Mouse (Mus musculus) granulocyte monocyte progenitor cell, adult 5-6 weeks (primary cell): Measurements from ENCODE around the gene Cdh26. TPM values are rescaled to one million over a fixed set of nuclear protein-coding genes. Genes with fewer than 3 reads are reported as not detected.

Source experiments
- ATAC-seq: replicated peaks from 2 replicates; pipeline ENCODE4 v1.8.0; 2016; ENCODE audit warnings: mild to moderate bottlenecking, moderate TSS enrichment, inconsistent platforms; ENCODE audit not compliant: poor library complexity, severe bottlenecking
- total RNA-seq, 2 experiments: library from RNA; stranded (forward) in 1 of 2; stranded (reverse) in 1 of 2; fragments of 200-712, 200-1000 nt in 1 of 2; fragments of >200 nt in 1 of 2; fragmentation: Nextera tagmentation in 1 of 2; gene quantifications; 2 replicates each; pipeline ENCODE4 v1.2.3; 2014 to 2017

Cdh26 gene
- total RNA-seq, 2 experiments from 2014 or later = not detected

DNA sequence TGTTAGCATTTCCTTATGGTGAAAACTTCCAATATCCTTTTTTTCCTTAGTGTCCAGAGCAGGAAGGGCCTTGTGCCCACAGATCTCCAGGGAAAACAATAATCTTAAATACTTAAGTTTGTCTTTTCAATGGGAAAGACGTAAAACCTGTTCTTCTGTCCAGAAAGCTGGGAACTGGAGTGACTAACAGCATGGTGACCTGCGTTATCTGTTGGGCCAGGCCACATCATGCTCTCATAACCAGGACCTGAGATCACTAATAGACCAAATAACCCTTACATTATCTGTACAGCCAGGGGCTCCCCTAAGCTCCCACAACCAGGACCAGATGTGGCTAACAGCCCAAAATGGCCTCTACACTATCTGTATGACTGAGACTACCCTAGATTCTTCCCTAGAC is 3.6 kb downstream of the Cdh26 start:
- ATAC-seq = no peak

DNA sequence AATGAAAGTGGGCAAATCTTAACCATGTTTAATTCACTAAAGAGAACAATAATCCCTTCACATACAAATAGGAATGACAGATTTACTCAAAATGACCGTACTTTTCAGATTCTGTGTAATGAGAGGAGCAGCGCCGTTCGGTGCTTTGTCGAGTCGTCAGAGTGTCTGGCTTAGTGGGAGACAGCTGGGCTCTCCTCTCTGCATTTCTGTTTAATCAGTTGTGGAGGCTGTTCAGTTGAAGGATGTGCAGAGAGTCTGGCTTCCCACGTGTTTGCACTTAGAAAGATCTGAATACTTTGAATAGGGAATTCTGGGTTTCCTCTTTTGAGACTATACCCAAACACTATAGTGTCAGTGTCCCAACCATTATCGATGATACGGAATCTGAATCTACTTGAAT is 7.0 kb downstream of the Cdh26 start:
- ATAC-seq = no peak

DNA sequence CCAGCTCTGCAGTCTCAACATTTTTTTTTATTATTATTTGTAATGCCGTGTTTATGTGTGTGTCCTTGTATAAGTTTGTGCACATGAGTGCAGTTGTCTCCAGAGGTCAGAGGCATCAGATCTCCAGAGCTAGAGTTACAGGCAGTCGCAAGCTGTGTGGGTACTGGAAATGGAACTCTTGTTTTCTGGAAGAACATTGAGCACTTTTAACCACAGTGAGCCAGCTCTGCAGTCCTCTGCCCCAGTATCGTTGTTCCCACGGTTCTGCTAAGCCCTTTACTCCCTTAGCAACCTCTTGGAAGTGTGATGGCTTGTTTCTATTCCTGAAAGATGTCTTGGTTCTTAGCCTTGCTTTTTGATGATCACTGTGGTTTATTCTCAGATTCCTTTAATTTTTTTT is 19.1 kb downstream of the Cdh26 start:
- no peak for ATAC-seq

DNA sequence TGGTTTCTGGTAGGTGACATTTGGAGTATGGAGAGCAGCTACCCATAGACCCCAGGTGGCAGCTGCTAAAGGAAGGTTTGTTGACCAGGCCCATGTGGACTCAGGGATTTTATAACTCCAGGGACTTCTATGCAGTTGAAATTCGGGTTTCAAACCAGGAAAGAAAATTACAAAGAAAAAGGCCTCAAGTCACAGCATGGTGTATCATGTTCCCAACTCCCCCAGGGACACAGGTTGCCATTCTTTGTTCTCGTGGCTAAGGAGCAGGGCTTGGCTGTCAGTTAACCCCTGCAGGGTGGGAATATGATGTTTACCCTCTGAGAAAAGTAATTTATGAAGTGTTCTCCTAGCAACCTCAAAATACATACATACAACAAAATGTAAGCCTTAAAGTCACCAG is 19.9 kb downstream of the Cdh26 start:
- ATAC-seq = no peak

DNA sequence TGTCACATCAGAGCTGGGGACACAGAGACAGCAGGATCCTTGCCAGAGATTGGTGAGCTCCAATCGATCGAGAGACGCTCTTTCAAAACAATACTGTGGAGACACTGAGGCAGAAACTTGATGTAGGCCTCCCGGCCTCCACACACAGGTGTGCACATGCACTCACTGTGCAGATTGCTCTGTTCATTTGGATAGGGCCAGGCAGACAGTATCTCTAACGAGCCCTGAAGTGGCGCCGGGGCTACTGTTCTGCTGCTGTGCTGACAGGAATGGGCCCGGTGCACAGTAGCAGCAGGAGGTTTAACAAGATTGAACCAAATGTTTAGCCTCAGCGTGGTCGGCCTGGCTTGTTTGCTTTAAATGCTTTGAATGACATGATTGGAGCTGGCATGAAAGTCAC is 20.6 kb downstream of the Cdh26 start:
- no peak for ATAC-seq

DNA sequence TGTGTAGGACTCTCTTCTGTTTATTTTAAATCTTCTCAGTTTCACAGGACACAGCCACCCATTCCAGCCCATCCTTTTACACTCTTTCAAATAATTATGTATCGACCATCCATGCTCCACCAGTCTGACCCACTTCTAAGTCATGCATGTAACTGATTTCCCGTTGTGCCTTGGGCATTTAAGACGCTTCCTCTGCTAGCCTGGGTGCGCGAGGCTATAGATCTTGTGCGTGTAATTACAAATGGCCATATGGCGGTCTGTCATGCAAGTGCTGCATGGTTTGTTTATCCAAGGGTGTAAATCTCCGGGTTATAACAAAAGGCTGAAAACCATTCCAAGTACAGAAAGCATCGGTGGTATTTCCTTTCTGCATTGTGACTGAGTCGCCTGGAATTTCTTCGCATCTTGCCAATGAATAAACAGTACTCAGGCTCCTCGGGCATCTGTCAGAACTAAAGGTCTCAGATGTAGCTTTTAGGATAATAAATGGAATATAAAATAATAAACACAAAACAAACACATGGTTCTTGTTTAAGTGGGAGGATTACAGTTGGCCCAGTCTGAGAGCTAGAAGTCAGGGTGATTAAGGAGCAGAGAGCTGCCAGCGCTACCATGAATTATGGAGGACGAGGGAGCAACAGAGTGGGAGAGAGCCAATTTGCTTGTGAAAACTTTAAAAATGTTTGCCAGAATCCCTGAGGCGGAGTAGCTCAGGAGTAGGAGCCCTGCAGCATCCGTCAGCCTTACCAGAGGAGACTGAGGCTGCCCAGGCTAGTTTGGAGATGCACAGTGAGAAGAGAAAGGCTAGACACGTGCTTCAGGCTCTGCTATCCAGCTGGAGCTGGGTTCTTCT is 24.6 kb downstream of the Cdh26 start:
- ATAC-seq = no peak

DNA sequence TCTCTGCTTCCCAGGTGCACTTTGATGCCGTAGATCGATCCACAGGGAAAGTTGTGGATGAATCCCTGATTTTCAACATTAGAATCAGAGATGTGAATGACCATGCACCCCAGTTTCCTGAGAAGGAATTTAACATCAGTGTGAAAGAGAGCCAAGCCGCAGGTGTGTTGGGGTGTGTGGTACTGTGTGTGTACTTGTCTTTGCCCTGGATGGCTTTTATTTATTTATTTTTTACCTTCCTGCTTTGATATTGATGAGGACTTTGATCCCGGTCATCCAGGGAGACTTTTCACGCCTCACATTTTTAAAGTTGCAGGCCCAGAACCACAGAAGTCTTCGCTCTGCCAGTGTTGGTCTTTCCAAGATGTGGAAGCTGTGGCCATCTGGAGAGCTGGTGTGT is 27.1 kb downstream of the Cdh26 start:
- ATAC-seq = no peak

DNA sequence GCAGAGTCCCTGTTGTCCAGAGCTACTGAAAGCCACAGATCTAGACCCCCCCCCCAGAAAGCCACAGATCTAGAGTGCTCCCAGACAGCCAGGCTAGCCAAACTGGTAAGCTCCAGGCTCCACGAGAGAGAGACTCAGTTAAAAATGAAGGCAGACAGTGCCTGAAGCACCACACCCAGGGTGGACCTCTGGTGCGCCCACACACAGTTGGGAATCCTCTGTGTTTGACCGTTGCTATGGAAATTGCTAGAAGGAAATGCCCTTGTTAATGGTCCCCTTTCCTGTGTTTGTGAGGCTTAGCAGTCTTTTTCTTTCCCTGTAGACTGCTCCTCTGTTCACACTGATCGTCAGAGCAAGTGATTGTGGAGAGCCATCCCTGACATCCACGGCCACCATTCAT is 30.0 kb downstream of the Cdh26 start:
- ATAC-seq = no peak

DNA sequence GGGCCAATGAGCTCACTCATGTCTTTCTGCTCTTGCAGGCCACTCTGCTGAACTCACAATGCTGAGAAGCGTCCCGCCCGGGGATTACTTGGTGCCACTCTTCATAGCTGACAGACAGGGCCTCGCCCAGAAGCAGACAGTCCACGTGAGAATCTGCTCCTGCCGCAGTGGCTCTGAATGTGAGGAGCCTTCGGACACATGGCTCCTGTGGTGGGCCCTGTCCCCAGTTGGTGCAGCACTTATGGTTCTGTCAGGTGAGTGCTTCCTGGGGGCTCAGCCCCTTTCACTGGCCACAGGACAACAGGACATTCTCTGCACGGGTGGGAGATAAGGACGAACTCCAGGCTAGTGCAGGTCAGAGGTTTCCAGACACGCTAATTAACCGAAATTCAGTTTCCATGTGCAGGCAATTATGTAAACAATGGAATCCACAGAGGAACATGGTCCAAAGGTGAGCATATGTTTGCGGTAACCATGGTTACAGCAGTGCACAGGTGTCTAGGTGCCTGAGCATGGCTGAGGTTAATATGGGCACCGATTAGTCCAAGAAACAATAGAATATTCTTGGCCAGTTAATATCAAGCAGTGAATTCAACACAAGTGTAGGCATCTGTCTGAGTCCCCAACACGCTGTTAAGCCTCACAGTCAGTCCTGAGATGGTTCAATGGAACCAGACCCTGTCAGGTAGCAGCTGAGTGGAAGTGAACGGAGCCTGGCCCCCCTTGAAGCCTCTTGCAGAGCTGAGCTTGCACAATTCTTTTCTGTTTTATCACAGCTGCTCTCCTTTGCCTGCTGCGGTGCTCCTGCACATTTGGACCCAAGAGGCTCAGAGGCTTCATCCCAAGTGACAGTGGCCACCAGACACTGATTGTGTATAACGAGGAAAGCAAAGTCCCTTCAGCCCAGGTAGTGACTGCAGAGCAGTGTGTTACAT is 41.5 kb downstream of the Cdh26 start:
- no peak for ATAC-seq

DNA sequence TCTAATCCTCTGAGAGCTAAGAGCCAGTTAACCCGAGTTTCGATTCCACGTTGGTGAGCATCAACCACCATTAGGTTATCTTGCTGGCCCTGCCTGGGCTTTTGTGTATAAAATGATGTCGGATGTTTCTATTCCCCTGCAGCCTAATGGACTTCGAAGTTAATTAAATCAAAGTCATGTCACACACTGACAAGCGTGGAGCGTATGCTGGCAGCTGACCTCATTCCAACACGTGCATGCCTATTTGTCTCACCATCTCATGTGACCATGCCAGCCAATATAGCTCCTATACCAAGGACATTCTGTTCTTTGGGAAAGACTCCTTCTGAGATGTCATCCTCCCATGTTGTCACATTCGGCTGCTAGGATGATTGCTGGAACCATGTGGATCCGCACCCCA is 43.6 kb downstream of the Cdh26 start:
- ATAC-seq = no peak

DNA sequence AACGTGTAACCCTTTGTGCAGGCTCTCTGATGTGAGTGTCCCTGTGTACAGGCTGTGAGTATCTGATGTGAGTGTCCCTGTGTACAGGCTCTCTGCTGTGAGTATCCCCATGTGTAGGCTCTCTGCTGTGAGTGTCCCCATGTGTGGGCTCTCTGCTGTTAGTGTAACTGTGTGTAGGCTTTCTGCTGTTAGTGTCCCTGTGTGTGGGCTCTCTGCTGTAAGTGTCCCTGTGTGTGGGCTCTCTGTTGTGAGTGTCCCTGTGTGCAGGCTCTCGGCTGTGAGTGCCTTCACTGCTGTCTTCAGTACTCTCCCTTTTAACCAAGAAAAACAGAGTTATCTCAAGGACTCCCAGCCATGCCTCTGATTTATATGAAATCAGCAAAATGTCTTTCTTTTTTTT is 46.9 kb downstream of the Cdh26 start:
- ATAC-seq = no peak

DNA sequence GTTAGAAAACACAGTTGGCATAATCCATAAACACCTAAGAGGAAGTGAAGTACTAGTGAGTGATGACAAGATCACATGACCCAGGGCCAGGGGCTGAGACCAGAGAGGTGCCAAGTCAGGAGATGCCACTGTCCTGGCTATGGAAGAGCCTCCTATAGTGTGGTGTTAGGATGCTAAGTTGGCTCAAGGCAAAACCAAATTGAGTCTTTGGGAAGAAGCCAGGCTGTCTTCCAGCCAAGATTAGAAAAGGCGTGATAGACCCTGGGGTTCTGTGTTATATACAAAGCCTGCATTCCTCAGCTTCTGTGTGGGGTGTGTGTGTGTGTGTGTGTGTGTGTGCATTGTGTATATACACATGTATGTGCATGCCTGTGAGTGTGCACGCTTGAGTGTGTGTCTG is 48.7 kb downstream of the Cdh26 start:
- no peak for ATAC-seq

DNA sequence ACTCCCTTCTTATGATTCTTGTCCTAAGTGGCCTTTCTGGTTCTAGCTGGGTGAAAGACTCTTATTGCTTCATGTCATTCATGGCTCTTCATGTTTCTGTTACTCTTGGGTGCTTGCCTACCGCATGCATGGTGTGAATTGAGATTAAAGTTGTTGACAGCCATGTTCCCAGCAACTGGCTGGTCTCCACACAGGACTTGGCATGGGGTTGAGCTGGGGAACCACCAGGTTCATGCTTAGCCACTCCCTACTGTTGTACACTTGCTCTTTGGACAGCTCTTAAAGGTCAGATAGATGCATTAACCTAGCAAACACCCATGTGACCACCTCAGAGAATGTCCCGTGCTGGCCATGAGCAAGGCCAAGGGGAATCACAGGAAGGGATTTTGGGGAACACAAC is 50.6 kb downstream of the Cdh26 start:
- ATAC-seq = no peak

DNA sequence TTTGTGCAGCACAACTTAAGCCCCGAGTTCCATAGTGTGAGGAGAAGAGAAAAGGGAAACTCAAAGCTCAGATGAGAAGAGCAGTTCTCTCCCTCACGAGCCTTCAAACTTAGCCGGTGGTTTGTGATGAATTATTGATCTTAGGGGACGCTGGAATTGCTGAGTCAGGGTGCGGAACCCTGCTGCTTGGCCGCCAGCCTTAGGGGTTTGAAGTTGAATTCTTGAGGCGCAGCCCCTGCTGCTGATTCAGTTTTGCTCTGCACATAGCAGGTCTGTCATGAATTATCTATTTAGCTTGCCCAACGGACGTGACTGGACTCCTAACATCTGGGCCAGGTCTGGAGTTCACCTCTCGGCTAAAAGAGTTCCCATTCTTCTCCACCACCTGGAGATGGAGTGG is 53.1 kb downstream of the Cdh26 start:
- no peak for ATAC-seq

DNA sequence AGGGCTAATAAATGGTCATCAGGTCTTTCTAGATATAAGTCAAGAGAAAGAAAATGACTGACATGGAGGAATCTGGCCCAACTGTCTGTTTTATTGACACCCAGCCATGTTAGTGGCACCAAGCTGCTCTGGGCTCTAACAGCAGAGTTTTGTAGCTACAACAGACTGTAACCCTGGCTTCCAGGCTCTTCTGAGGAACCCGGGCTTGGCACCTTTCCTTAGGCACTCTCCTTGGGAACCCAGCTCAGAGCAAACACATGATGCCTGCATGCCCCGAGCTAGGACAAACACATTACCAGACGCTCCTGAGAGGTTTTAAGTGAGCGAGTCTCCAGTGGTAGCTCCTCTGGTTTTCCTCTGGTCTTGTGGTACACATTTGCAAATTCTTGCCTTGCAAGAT is 57.9 kb downstream of the Cdh26 start:
- ATAC-seq = no peak

DNA sequence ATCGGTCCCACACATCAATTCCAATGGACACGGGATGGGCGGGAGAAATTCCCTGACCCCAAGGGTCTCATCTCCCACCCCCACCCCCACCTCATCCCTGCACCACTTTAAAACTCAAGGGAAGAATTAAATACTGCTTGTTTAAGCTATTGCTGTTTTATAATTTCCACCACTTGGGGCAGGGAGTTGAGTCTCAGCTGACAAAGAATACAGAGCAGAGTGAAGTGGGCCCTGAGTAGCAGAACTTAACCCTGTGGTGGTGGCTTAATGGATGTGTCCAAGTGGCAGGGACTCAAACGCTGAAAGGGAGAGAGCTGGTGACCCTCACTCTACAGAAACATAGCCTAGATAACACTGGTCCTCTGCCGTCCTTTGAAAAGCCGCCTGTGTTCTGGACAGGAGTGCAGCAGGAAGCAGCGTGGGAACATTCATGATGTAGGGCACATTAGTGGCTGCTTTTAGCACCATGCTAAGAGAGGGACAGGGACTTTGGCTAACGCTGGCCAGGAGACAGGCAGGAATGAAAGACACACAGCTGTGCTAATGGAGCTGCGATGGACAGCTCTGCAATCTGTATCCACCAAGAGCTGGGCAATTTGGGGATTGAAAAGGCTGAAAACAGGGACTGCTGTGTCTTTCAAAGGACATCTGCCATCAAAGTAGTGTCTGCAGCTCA is 60.1 kb downstream of the Cdh26 start:
- no peak for ATAC-seq

DNA sequence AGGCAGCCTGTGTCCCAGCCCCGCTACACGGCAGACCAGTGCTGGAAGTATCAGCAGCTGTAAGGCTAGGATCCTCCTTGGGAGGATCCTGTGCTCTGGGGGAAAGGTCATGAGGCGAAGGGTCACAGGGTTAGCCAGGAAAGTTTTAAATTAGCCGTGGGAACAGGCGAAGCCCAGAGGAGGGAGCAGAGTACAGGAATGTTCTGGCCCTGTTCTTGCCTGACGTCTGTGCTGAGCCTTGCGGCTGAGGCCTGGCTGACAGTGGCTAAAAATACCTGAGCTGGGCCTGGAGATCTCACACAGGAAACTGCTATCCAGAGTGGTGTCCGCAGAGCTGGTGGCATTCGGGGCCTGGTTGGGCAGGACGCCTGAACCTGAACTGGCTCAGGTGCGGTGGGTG is 63.7 kb downstream of the Cdh26 start:
- ATAC-seq = no peak

DNA sequence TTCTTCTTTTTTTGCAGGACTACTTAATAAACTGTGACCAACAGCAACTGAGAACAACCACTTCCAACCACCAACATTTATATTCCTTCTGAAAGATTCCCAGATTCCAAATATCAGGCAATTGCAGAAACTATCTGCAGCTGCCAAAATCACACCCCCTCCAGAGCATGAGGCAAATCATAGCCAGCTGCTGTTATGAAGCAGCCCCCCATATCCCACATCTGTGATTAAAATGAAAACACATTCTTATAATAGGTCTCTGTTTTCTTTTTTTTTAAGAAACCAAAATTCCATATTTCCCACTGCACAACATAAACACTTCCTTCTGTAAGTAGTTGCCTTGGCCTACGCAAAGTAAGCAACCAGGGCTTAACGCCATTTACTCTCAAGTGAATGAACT is 65.5 kb downstream of the Cdh26 start:
- no peak for ATAC-seq

DNA sequence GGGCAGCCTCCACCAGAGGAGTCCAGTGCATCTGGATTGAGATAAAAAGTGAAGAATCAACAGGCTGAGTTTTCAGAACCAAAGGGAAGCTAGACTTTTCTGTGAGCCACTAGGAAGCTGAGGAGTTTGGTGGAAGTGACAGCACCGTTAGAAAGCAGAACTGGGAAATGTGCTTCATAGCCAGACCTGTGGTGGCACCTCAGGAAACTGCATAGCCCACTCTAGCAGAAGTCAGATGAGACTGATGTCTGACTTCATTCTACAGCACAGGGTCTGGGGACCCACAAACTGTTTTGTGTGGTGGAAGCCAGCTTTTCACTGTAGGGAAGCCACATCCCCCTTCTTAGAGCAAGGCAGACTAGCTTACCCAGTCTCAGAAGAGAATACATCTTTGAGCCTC is 67.6 kb downstream of the Cdh26 start:
- peak; percentile 81 for ATAC-seq

DNA sequence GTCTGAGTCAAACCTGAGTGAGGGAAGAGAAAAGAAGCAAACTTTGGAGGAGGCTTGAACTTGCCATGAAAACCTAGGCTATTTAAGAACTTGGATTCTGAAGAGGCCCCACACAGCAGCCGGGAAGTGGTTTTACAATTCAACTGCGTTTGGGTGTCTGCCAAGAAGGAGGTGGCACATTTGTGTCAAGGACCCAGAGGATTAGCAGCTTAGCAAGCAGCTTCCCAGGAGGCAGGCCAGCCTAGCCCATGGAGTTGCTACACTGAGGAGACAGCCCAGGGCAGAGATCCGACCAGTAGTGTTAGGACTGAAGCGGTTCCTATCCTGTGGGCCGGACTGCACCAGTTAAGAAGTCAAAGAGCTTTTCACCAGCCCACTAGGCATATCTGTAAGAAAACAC is 68.1 kb downstream of the Cdh26 start:
- peak; percentile 31 for ATAC-seq

DNA sequence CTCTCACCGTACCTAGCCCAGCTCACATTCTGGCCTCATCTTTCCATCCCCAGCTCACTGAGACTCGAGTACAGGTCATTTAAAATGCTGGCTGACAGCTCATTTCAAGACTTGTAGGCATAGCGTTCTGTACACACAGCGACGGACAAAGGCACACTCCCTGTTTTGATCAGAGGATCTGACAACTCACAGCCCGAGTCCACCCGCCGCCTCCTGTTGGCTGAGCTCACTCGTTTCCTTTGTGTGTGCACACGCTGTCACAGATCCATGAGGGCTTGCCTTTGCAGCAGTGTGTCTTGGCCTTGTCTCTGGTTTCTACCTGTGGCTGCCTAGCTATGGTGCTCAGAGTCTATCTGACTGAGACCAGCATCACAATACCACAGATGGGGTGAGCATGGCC is 72.1 kb downstream of the Cdh26 start:
- no peak for ATAC-seq
